Mouse (Mus musculus): ENCODE results near the gene Xcl1.

DNA sequence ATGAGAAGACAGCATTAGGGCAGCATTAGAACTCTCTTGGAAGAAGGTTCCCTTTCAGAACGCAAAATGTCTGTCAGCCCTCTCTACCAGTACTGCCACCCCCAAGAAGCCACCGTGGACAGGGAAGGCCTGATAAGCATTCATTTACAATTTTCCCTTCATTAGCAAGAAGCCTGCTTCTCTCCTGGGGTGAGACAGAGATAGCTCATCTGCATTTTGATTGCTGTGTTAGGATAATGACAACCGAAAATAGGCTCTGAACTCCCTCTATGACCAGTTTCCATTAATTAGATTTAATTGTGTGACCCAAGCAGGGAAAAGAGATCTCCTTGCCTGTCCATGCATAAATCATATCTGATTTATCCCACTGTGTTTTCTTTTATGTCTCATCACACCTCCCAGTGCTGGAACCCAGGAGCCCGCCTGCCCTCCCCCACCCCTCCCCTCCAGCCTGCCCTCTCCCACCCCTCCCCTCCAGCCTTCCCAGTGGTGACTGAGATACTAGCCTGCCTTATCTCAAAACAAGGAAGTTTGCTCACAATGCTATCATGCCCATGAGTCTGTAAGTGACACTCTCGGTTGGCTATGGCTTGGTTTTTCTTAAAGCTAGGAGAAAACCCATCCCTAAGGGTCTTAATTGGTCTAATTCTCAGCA lies 38.0 kb downstream of the Xcl1 start:
- no peak for TF ChIP-seq GATA1 (IDR thresholded peaks at IDR 0.05; ENCODE audit: borderline replicate concordance, low read length)
- no peak for TF ChIP-seq FLI1 (IDR thresholded peaks at IDR 0.05; ENCODE audit: low read length)

Measured in megakaryocyte, embryonic 14.5 days (primary cell).